Mouse (Mus musculus) stomach, embryonic 16.5 days (tissue): ENCODE measurements around the gene Nek3. TPM values are rescaled to one million over a fixed set of nuclear protein-coding genes. Genes with fewer than 3 reads are reported as not detected.

ENCODE experiments used
- ATAC-seq: fragments of 200-750 bp; cut with Nextera tagmentation; 2 replicates; pipeline ENCODE4 v1.8.0; 2017; ENCODE audit warnings: moderate number of reproducible peaks, moderate TSS enrichment; ENCODE audit not compliant: insufficient read depth, low FRiP score
- H3K27ac ChIP-seq: fragments of 300-500 bp; sonication (generic); 2 replicates; pipeline ENCODE4 v1.5.1; 2014; ENCODE audit warnings: low read length
- H3K27me3 ChIP-seq: fragments of 300-500 bp; sonication (generic); 2 replicates; pipeline ENCODE4 v1.6.1; 2014; ENCODE audit warnings: low read length, control low read depth, mixed read lengths; ENCODE audit not compliant: control insufficient read depth, insufficient read depth
- H3K36me3 ChIP-seq: fragments of 300-500 bp; sonication (generic); 2 replicates; pipeline ENCODE4 v1.6.1; 2014; ENCODE audit warnings: low read length; ENCODE audit not compliant: control insufficient read depth, insufficient read depth
- H3K4me1 ChIP-seq: fragments of 300-500 bp; sonication (generic); 2 replicates; pipeline ENCODE4 v1.6.1; 2014; ENCODE audit warnings: low read length, control low read depth, mixed read lengths; ENCODE audit not compliant: control insufficient read depth, insufficient read depth
- H3K4me2 ChIP-seq: fragments of 300-500 bp; sonication (generic); 2 replicates; pipeline ENCODE4 v1.6.1; 2014; ENCODE audit warnings: low read depth, low read length, mixed read lengths
- H3K4me3 ChIP-seq: fragments of 300-500 bp; sonication (generic); replicated peaks from 2 replicates; pipeline ENCODE4 v1.5.1; 2014; ENCODE audit warnings: mild to moderate bottlenecking, low read length
- H3K9ac ChIP-seq: fragments of 300-500 bp; sonication (generic); 2 replicates; pipeline ENCODE4 v1.6.1; 2014; ENCODE audit warnings: low read length
- H3K9me3 ChIP-seq: fragments of 300-500 bp; sonication (generic); replicated peaks from 2 replicates; pipeline ENCODE4 v1.6.1; 2016; ENCODE audit warnings: low read length, control low read depth; ENCODE audit not compliant: control insufficient read depth
- WGBS: fragments of 180-500 bp; shearing (Covaris S2); extraction: QIAGEN DNeasy Blood & Tissue Kit; methylation state at CpG from one replicate; pipeline ENCODE4 v1.1.7; 2014; 5-methylcytosine and 5-hydroxymethylcytosine counted together
- polyA plus RNA-seq: library from polyadenylated mRNA; unstranded; fragments of >200 nt; fragmentation: Nextera tagmentation; extraction: Ambion mirVana; gene quantifications from 2 replicates; pipeline ENCODE4 v1.2.1, GENCODE M21; 2015

Nek3 gene
- polyA plus RNA-seq: 3.6 and 5.2 TPM in 2 replicates

GRCm38 (mm10) chr8:22166080-22166603 lies at the start of gene Nek3:
Nek3 (minus strand) TSS chr8:22166435.
- Histone ChIP-seq H3K27ac (peak within 1 kb of the TSS; percentile 56), H3K4me2 (peak within 1 kb of the TSS; percentile 70), H3K27me3 (no peaks in the 10 kb centered on the region), H3K9me3 (no peaks in the 10 kb centered on the region), H3K4me1 (peaks cover 6% of the 10 kb centered on the region), H3K4me3 (peak within 1 kb of the TSS; percentile 72), H3K36me3 (peaks cover 6% of the 10 kb centered on the region; the same call in 1 of the 2 replicates), H3K9ac (peak within 1 kb of the TSS; percentile 73)
- under 1% methylated on average over 33 of the region's 43 CpGs for WGBS
- ATAC-seq: peak; percentile 98

GRCm38 (mm10) chr8:22214826-22215225 lies 48.6 kb upstream of the Nek3 start:
- WGBS: 92% methylated on average over 10 of the region's 10 CpGs
- Histone ChIP-seq H3K4me1 (no peaks in the 10 kb centered on the region), H3K27ac (no peak overlapping the region), H3K9me3 (no peaks in the 10 kb centered on the region), H3K4me2 (no peak overlapping the region), H3K36me3 (peaks cover 21% of the 10 kb centered on the region), H3K27me3 (no peaks in the 10 kb centered on the region), H3K4me3 (no peak overlapping the region), H3K9ac (no peak overlapping the region)
- ATAC-seq: peak; percentile 53; the same call in 1 of the 2 replicates

- no peak overlapping the region for H3K9ac ChIP-seq
- peak; percentile 85 for ATAC-seq
- no peaks in the 10 kb centered on the region for H3K27me3 ChIP-seq
- no peak overlapping the region for H3K4me3 ChIP-seq
- no peaks in the 10 kb centered on the region for H3K9me3 ChIP-seq
- no peak overlapping the region for H3K4me2 ChIP-seq
- peaks cover 19% of the 10 kb centered on the region for H3K36me3 ChIP-seq
- 18% methylated on average over 5 of the region's 5 CpGs for WGBS
- H3K27ac ChIP-seq: peak overlapping the region; percentile 50; the same call in 1 of the 2 replicates
- H3K4me1 ChIP-seq: no peaks in the 10 kb centered on the region
Observed at GRCm38 (mm10) chr8:22209012-22209411, 42.8 kb upstream of the Nek3 start.

- Histone ChIP-seq H3K4me1 (no peaks in the 10 kb centered on the region), H3K4me3 (no peak overlapping the region), H3K27ac (no peak overlapping the region; the same call in 1 of the 2 replicates), H3K4me2 (no peak overlapping the region), H3K9me3 (no peaks in the 10 kb centered on the region), H3K27me3 (no peaks in the 10 kb centered on the region), H3K36me3 (peaks cover 19% of the 10 kb centered on the region), H3K9ac (no peak overlapping the region)
- ATAC-seq: no peak
- 65% methylated on average over 4 of the region's 4 CpGs for WGBS
Observed at GRCm38 (mm10) chr8:22207535-22207934, 41.3 kb upstream of the Nek3 start.

- peaks cover 4% of the 10 kb centered on the region for H3K4me1 ChIP-seq
- H3K9me3 ChIP-seq: no peaks in the 10 kb centered on the region
- H3K27me3 ChIP-seq: no peaks in the 10 kb centered on the region
- peaks cover 8% of the 10 kb centered on the region for H3K36me3 ChIP-seq
- 96% methylated on average over 8 of the region's 8 CpGs for WGBS
- no peak overlapping the region for H3K4me3 ChIP-seq
- H3K27ac ChIP-seq: no peak overlapping the region
- no peak overlapping the region for H3K9ac ChIP-seq
- H3K4me2 ChIP-seq: no peak overlapping the region
- ATAC-seq: no peak
Observed at GRCm38 (mm10) chr8:22199481-22199880, 33.2 kb upstream of the Nek3 start.

- Histone ChIP-seq H3K36me3 (peaks cover 8% of the 10 kb centered on the region), H3K4me1 (peaks cover 7% of the 10 kb centered on the region), H3K9ac (no peak overlapping the region), H3K9me3 (no peaks in the 10 kb centered on the region), H3K27me3 (no peaks in the 10 kb centered on the region), H3K4me3 (no peak overlapping the region), H3K4me2 (no peak overlapping the region), H3K27ac (no peak overlapping the region)
- no peak for ATAC-seq
- WGBS: 84% methylated on average over 6 of the region's 6 CpGs
Observed at GRCm38 (mm10) chr8:22197914-22198313, 31.7 kb upstream of the Nek3 start.

- peaks cover 7% of the 10 kb centered on the region for H3K4me1 ChIP-seq
- peak overlapping the region; percentile 86 for H3K4me3 ChIP-seq
- peak; percentile 73 for ATAC-seq
- H3K9ac ChIP-seq: peak overlapping the region; percentile 97
- no peaks in the 10 kb centered on the region for H3K36me3 ChIP-seq
- WGBS: 8% methylated on average over 12 of the region's 12 CpGs
- peak overlapping the region; percentile 71 for H3K4me2 ChIP-seq
- no peaks in the 10 kb centered on the region for H3K9me3 ChIP-seq
- no peaks in the 10 kb centered on the region for H3K27me3 ChIP-seq
- peak overlapping the region; percentile 99 for H3K27ac ChIP-seq
Observed at GRCm38 (mm10) chr8:22193432-22194010, 27.3 kb upstream of the Nek3 start.

GRCm38 (mm10) chr8:22192660-22193431 lies 26.6 kb upstream of the Nek3 start, which contains the start of gene Vps36:
Vps36 (plus strand) TSS chr8:22192809.
- peak; percentile 91 for ATAC-seq
- WGBS: under 1% methylated on average over 70 of the region's 73 CpGs
- Histone ChIP-seq H3K27me3 (no peaks in the 10 kb centered on the region), H3K36me3 (no peaks in the 10 kb centered on the region), H3K27ac (peak within 1 kb of the TSS; percentile 99), H3K4me3 (peak within 1 kb of the TSS; percentile 86), H3K9ac (peak within 1 kb of the TSS; percentile 97), H3K9me3 (no peaks in the 10 kb centered on the region), H3K4me2 (peak within 1 kb of the TSS; percentile 71), H3K4me1 (peaks cover 7% of the 10 kb centered on the region)
